In the genomic region with DNA sequence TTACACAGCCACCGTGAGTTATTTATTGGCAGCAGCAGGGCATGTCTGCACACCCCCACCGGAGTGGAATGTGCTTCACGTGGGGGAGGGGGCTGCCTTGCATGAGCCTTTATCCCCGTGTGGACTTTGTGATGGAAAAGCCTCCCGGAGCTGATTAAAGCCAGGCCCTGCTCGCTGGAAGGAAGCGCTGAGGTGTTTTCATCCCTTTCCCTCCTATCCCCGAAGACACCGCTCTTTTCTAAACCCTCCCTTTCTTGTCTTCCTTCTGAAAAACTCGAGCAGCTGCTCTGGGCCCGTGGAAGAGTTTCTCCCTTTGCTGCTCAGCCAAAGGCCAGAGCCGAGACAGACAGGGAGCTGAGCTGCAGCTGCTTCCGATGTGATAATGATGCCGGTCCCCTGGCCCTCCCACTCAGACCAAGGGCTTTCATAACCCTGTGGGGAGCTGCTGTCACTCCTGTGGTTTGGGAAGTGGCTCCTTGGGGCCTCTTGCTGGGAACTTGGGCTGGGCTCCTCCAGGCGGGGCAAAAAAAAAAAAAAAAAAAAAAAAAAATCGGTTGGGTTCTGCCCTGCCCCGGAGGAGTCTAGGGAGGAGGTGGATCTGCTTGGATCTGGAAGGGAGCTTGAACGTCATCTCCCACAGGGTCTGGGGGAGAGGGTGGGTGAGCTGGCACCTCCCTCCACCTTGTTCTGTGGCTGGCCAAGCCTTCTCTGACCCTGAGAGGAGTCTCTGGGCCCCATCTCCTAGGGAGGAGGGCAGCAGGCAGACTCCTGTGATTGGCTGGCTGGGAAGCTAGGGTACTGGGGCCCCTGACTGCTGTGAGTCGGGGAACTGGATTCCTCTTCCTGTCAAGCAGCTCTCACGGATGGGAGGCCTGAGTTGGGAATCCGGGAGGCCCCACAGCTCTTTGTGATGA, we compare ENCODE assay signal across 8 mouse cellular contexts. TPM values are rescaled to one million over a fixed set of nuclear protein-coding genes. Genes with fewer than 3 reads are reported as not detected.
A peak's percentile ranks its signal among the peaks of the same experiment; 100 is the strongest.
DNase-seq lines count a peak whose midpoint lies in the region; ATAC-seq and TF ChIP-seq lines count a peak whose summit lies in the region.

No protein-coding gene starts in this region.

- peak overlapping the region; percentile 78 for H3K4me3 ChIP-seq in intestine, postnatal 0 days (ENCODE audit: low read depth, low read length)
- H3K4me3 ChIP-seq in lung, embryonic 14.5 days (ENCODE audit: low read depth, low read length), result peak overlapping the region; percentile 71
- H3K4me3 ChIP-seq in neural tube, embryonic 15.5 days (replicated peaks), result peak overlapping the region; percentile 84

- WGBS in intestine, postnatal 0 days, result under 1% methylated on average over 21 of the region's 21 CpGs
- WGBS in lung, embryonic 14.5 days, result 0% methylated on average over 21 of the region's 21 CpGs
- WGBS in neural tube, embryonic 15.5 days, result 2% methylated on average over 21 of the region's 21 CpGs

- peak overlapping the region; percentile 89 for H3K4me2 ChIP-seq in intestine, postnatal 0 days (replicated peaks; ENCODE audit: low read depth)
- H3K4me2 ChIP-seq in lung, embryonic 14.5 days, result peak overlapping the region; percentile 99
- peak overlapping the region; percentile 99 for H3K4me2 ChIP-seq in neural tube, embryonic 15.5 days

- no peak for TF ChIP-seq CTCF in intestine, postnatal 0 days (IDR thresholded peaks at IDR 0.05; ENCODE audit: low read depth)
- TF ChIP-seq CTCF in lung, embryonic 14.5 days (IDR thresholded peaks at IDR 0.05; ENCODE audit: low read depth), result no peak

- H3K27me3 ChIP-seq in intestine, postnatal 0 days (replicated peaks; ENCODE audit: control insufficient read depth, insufficient read depth, low read length), result no peaks in the 10 kb centered on the region
- no peaks in the 10 kb centered on the region for H3K27me3 ChIP-seq in lung, embryonic 14.5 days (ENCODE audit: insufficient read depth, low read length)
- H3K27me3 ChIP-seq in neural tube, embryonic 15.5 days (replicated peaks), result no peaks in the 10 kb centered on the region

- H3K36me3 ChIP-seq in intestine, postnatal 0 days (ENCODE audit: control insufficient read depth, insufficient read depth), result peaks cover 29% of the 10 kb centered on the region; the same call in 1 of the 2 replicates
- peaks cover 53% of the 10 kb centered on the region for H3K36me3 ChIP-seq in lung, embryonic 14.5 days (ENCODE audit: insufficient read depth)
- peaks cover 16% of the 10 kb centered on the region; the same call in 1 of the 2 replicates for H3K36me3 ChIP-seq in neural tube, embryonic 15.5 days

- peak; percentile 71 for ATAC-seq in intestine, postnatal 0 days
- peak; percentile 57 for ATAC-seq in lung, embryonic 14.5 days (ENCODE audit: insufficient read depth)
- peak; percentile 16; the same call in 1 of the 2 replicates for ATAC-seq in neural tube, embryonic 15.5 days (ENCODE audit: low FRiP score)

- peak; percentile 89 for DNase-seq in NIH3T3 (ENCODE audit: low read depth)
- peak; percentile 89 for DNase-seq in c-Kit-positive CD71-positive TER-119-positive erythroid progenitor cells, embryonic 14.5 days (ENCODE audit: low spot score)
- DNase-seq in gastrocnemius, postnatal 36 days, result peak; percentile 41
- DNase-seq in lung, embryonic 14.5 days, result peak; percentile 88
- peak; percentile 83 for DNase-seq in yolk sac, embryonic 10.5 days (ENCODE audit: low spot score)
- DNase-seq in left cerebral cortex, adult 11 months (ENCODE audit: low spot score), result no peak

- intact Hi-C loops in gastrocnemius, postnatal 36 days (cut with DNase I), result loop anchor here (5.0 kb wide), 1 partner anchor 83 kb away; no protein-coding TSS in a partner anchor

- no peaks in the 10 kb centered on the region for H3K9me3 ChIP-seq in intestine, postnatal 0 days (ENCODE audit: control insufficient read depth)
- no peaks in the 10 kb centered on the region for H3K9me3 ChIP-seq in lung, embryonic 14.5 days (ENCODE audit: low read depth, low read length)
- H3K9me3 ChIP-seq in neural tube, embryonic 15.5 days (replicated peaks), result no peaks in the 10 kb centered on the region

- peak overlapping the region; percentile 92 for H3K27ac ChIP-seq in intestine, postnatal 0 days (ENCODE audit: low read depth, low read length)
- peak overlapping the region; percentile 98 for H3K27ac ChIP-seq in lung, embryonic 14.5 days (ENCODE audit: low read depth)
- peak overlapping the region; percentile 86 for H3K27ac ChIP-seq in neural tube, embryonic 15.5 days (replicated peaks)

- H3K4me1 ChIP-seq in intestine, postnatal 0 days (replicated peaks; ENCODE audit: control insufficient read depth, insufficient read depth, low read length), result peaks cover 12% of the 10 kb centered on the region
- H3K4me1 ChIP-seq in lung, embryonic 14.5 days (ENCODE audit: insufficient read depth), result peaks cover 17% of the 10 kb centered on the region
- peaks cover 53% of the 10 kb centered on the region for H3K4me1 ChIP-seq in neural tube, embryonic 15.5 days

- peak overlapping the region; percentile 77 for H3K9ac ChIP-seq in intestine, postnatal 0 days (ENCODE audit: low read depth, low read length)
- H3K9ac ChIP-seq in lung, embryonic 14.5 days, result peak overlapping the region; percentile 89
- H3K9ac ChIP-seq in neural tube, embryonic 15.5 days (replicated peaks), result peak overlapping the region; percentile 73

RNA-seq across cellular contexts. Expression of a gene that starts 15.8 kb away (rescaled TPM):
- total RNA-seq in gastrocnemius, postnatal 36 days (2021), result 10 to 100 TPM; 13.8 to 14.2 TPM
- 7.7 and 8.2 TPM in 2 replicates for polyA plus RNA-seq in intestine, postnatal 0 days (2015; fragmentation: Nextera tagmentation; extraction: Ambion mirVana)
- 24.2 and 25.4 TPM in 2 replicates for polyA plus RNA-seq in lung, embryonic 14.5 days (2014; fragmentation: Nextera tagmentation; extraction: Ambion mirVana)
- polyA plus RNA-seq in neural tube, embryonic 15.5 days (2015; fragmentation: Nextera tagmentation; extraction: Ambion mirVana), result 34.7 and 37.1 TPM in 2 replicates

RNA-seq across cellular contexts. Expression of a gene that starts 15.9 kb away (rescaled TPM):
- 10 to 100 TPM; 12.9 to 14.9 TPM for total RNA-seq in gastrocnemius, postnatal 36 days (2021)
- 22.8 and 22.9 TPM in 2 replicates for polyA plus RNA-seq in intestine, postnatal 0 days (2015; fragmentation: Nextera tagmentation; extraction: Ambion mirVana)
- polyA plus RNA-seq in lung, embryonic 14.5 days (2014; fragmentation: Nextera tagmentation; extraction: Ambion mirVana), result 45.5 and 49.2 TPM in 2 replicates
- polyA plus RNA-seq in neural tube, embryonic 15.5 days (2015; fragmentation: Nextera tagmentation; extraction: Ambion mirVana), result 36.9 and 39.8 TPM in 2 replicates

RNA-seq across cellular contexts. Expression of a gene that starts 15.9 kb away (rescaled TPM):
- total RNA-seq in gastrocnemius, postnatal 36 days (2021), result 1 to 10 TPM in 1 of 2 experiments, under 1 TPM in 1; 0.42 to 1.3 TPM
- polyA plus RNA-seq in intestine, postnatal 0 days (2015; fragmentation: Nextera tagmentation; extraction: Ambion mirVana), result 0.47 and 1.2 TPM in 2 replicates
- polyA plus RNA-seq in lung, embryonic 14.5 days (2014; fragmentation: Nextera tagmentation; extraction: Ambion mirVana), result 0.74 and 1.8 TPM in 2 replicates
- 2.5 and 2.9 TPM in 2 replicates for polyA plus RNA-seq in neural tube, embryonic 15.5 days (2015; fragmentation: Nextera tagmentation; extraction: Ambion mirVana)

RNA-seq across cellular contexts. Expression of a gene that starts 35.0 kb away (rescaled TPM):
- total RNA-seq in gastrocnemius, postnatal 36 days (2021), result 1 to 10 TPM; 3.2 to 3.3 TPM
- polyA plus RNA-seq in intestine, postnatal 0 days (2015; fragmentation: Nextera tagmentation; extraction: Ambion mirVana), result 2.6 and 2.9 TPM in 2 replicates
- 5.0 and 5.6 TPM in 2 replicates for polyA plus RNA-seq in lung, embryonic 14.5 days (2014; fragmentation: Nextera tagmentation; extraction: Ambion mirVana)
- 6.1 and 6.8 TPM in 2 replicates for polyA plus RNA-seq in neural tube, embryonic 15.5 days (2015; fragmentation: Nextera tagmentation; extraction: Ambion mirVana)

Comparison
In these comparisons a context has a peak if more than half of its experiments do, and no peak if none do; other contexts are left out.
1. ATAC-seq: peak in every context shown above with its lines; median percentile 71 in intestine, postnatal 0 days; 57 in lung, embryonic 14.5 days; 16 in neural tube, embryonic 15.5 days.